Mouse (Mus musculus) thymus, postnatal 36 days (tissue): ENCODE measurements around the gene Hpse.

Source experiments
- DNase-seq, 2 experiments: peaks; one replicate each; pipeline ENCODE4 v3.0.0; 2022; ENCODE audit warnings: mixed read lengths in 2 of 2

The Hpse gene

GRCm38 (mm10) chr5:100680542-100680933 lies 39.0 kb downstream of the Hpse start:
- no peak for DNase-seq

- DNase-seq: no peak
Observed at GRCm38 (mm10) chr5:100679911-100680541, 39.5 kb downstream of the Hpse start.

GRCm38 (mm10) chr5:100674711-100675376 lies 44.7 kb downstream of the Hpse start, which contains the start of gene Coq2:
Coq2 (minus strand) TSS chr5:100675140.
- DNase-seq: peak; percentile 83 to 84

GRCm38 (mm10) chr5:100673745-100674486 lies 45.6 kb downstream of the Hpse start:
- DNase-seq: peak; percentile 79 to 80

GRCm38 (mm10) chr5:100672403-100672802 lies 47.1 kb downstream of the Hpse start:
- no peak for DNase-seq

GRCm38 (mm10) chr5:100671897-100672296 lies 47.6 kb downstream of the Hpse start:
- DNase-seq: no peak

GRCm38 (mm10) chr5:100671398-100671797 lies 48.1 kb downstream of the Hpse start:
- peak; percentile 34 to 52 for DNase-seq

GRCm38 (mm10) chr5:100666965-100667364 lies 52.6 kb downstream of the Hpse start:
- no peak for DNase-seq

- DNase-seq: peak; percentile 42 to 49
Observed at GRCm38 (mm10) chr5:100663854-100664253, 55.7 kb downstream of the Hpse start.

- no peak for DNase-seq
Observed at GRCm38 (mm10) chr5:100663011-100663410, 56.5 kb downstream of the Hpse start.

- DNase-seq: no peak
Observed at GRCm38 (mm10) chr5:100658460-100658859, 61.1 kb downstream of the Hpse start.

- no peak for DNase-seq
Observed at GRCm38 (mm10) chr5:100656352-100656751, 63.2 kb downstream of the Hpse start.

- no peak for DNase-seq
Observed at GRCm38 (mm10) chr5:100652327-100652726, 67.2 kb downstream of the Hpse start.

GRCm38 (mm10) chr5:100651486-100651885 lies 68.0 kb downstream of the Hpse start:
- peak in 1 of 2 experiments; percentile 30 for DNase-seq

GRCm38 (mm10) chr5:100650969-100651368 lies 68.5 kb downstream of the Hpse start:
- no peak for DNase-seq

- DNase-seq: no peak
Observed at GRCm38 (mm10) chr5:100648546-100648945, 71.0 kb downstream of the Hpse start.

- DNase-seq: no peak
Observed at GRCm38 (mm10) chr5:100648046-100648445, 71.5 kb downstream of the Hpse start.

- no peak for DNase-seq
Observed at GRCm38 (mm10) chr5:100646558-100646957, 73.0 kb downstream of the Hpse start.

GRCm38 (mm10) chr5:100643991-100644535 lies 75.5 kb downstream of the Hpse start:
- DNase-seq: no peak

GRCm38 (mm10) chr5:100643253-100643990 lies 76.1 kb downstream of the Hpse start:
- DNase-seq: peak; percentile 26 to 47

- no peak for DNase-seq
Observed at GRCm38 (mm10) chr5:100642316-100642715, 77.2 kb downstream of the Hpse start.

- DNase-seq: no peak
Observed at GRCm38 (mm10) chr5:100638483-100638882, 81.0 kb downstream of the Hpse start.
